In the genomic region with DNA sequence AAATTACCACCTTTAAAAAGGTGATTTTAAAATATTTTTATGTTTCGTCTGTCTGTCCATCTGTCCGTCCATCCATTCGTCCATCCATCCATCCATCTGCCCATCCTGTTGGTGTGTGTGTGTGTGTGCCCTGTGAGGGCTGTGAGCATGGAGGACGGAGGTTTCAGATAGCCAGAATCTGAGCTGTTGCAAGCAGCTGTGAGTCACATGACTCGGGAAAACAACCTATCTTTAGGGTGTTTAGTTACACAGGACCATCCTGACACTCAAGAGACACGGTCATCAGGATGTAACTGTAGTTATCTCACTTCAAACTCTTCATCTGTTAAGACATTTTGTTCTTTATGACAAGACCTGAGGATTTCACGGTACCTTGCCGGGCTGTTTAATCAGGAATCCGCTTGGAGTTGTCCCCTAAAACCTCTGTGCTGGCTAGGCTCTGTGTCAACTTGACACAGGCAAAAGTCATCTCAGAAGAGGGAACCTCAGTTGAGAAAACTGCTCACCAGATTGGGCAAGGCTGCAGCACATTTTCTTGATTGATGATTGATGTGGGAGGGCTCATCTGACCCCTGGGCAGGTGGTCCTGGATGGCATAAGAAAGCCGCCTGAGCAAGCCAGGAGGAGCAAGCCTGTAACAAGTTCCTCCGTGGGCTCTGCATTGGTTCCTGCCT, we compare ENCODE assay signal across 22 mouse cellular contexts. TPM values are rescaled to one million over a fixed set of nuclear protein-coding genes. Genes with fewer than 3 reads are reported as not detected.
"Had no signal": no experiment of that assay in that cellular context is flagged by ENCODE, and none has a peak within 500 bp of the region (broad histone marks: within the 10 kb centered on the region; RNA-seq: fewer than 3 reads in every experiment).

A gene (plus strand): TSS at position 624 of the 674 bp plus-strand sequence.

- H3K9ac ChIP-seq: liver, embryonic 14.5 days; liver, postnatal 0 days; lung, embryonic 14.5 days; midbrain, embryonic 12.5 days had no signal

- ATAC-seq: intestine, postnatal 0 days; liver, postnatal 0 days; lung, postnatal 0 days; midbrain, embryonic 16.5 days had no signal

- H3K9me3 ChIP-seq: midbrain, embryonic 12.5 days had no signal

- H3K27ac ChIP-seq: kidney, postnatal 0 days; layer of hippocampus, adult 2 months; liver, embryonic 14.5 days; macrophage; midbrain, embryonic 12.5 days had no signal

- H3K4me2 ChIP-seq: liver, embryonic 11.5 days; lung, embryonic 14.5 days; midbrain, embryonic 12.5 days had no signal

- H3K27me3 ChIP-seq: midbrain, embryonic 12.5 days had no signal

- DNase-seq: kidney, adult 2 months; kidney, postnatal 25 days; layer of hippocampus, adult 9-11 months; liver, postnatal 0 days; lung, embryonic 14.5 days; thymus, adult 18-20 months; thymus, postnatal 25 days had no signal

- H3K36me3 ChIP-seq: midbrain, embryonic 12.5 days had no signal

- H3K4me3 ChIP-seq: layer of hippocampus, adult 2 months; midbrain, embryonic 12.5 days had no signal

RNA-seq across cellular contexts. Expression of the gene that starts here (rescaled TPM):
- total RNA-seq: layer of hippocampus, adult 2 months; layer of hippocampus, postnatal 25 days; left cerebral cortex, adult 18-20 months; left cerebral cortex, postnatal 10 days; left cerebral cortex, postnatal 36 days; megakaryocyte-erythroid progenitor cell, adult 5-6 weeks had no signal
- polyA plus RNA-seq: liver, postnatal 0 days; midbrain, embryonic 12.5 days; neural tube, embryonic 14.5 days had no signal
